Mouse (Mus musculus): ENCODE data around the gene Xpo1.

DNA sequence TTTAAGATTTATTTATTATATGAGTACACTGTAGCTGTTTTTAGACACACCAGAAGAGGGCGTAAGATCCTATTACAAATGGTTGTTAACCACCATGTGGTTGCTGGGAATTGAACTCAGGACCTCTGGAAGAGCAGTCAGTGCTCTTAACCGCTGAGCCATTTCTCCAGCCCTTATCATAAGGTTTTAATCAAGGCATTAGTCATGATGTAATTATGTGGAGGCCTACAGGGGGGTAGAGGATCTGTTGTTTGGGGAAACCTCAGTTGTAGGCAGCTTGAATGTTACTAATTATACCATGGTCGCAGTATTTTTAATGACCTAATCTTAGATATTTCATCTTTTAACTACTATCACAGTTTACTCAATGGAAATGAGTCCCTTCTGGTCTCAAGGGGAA is 76.3 kb downstream of the Xpo1 start:
- no peak for TF ChIP-seq CTCF (IDR thresholded peaks at IDR 0.05; ENCODE audit: low read depth, low read length)
- no peak for TF ChIP-seq GATA1 (IDR thresholded peaks at IDR 0.05; ENCODE audit: borderline replicate concordance, low read length)
- no peak for TF ChIP-seq TAL1 (conservative IDR thresholded peaks at IDR 0.05; ENCODE audit: low read depth, low read length)
- TF ChIP-seq GATA2 (IDR thresholded peaks at IDR 0.05; ENCODE audit: borderline replicate concordance, low read depth, low read length): no peak
- no peak for TF ChIP-seq POLR2AphosphoS5 (IDR thresholded peaks at IDR 0.05; ENCODE audit: insufficient replicate concordance, low read depth, low read length)
